Mouse (Mus musculus): ENCODE measurements at regions not wholly inside any gene's neighbourhood (a gene's known extent, or its start where the extent isn't known, plus 50 kb on each side); places are given as distances from the start of the nearest gene placed in this dataset.

DNA sequence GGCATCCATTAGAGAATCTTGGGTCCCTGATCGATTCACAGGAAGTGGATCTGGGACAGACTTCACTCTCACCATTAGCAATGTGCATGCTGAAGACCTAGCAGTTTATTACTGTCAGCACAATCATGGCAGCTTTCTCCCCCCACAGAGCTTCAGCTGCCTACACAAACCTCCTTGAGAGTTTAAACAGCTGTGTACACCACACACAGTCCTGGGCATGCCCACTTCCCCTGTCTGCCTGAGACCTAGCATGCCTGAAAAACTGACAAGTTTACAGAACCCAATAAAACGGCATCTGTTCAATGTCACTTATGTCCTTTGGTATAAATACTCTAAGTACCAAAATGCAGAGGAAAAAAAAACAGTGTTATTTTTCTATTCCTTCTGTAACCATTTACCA, 435.7 kb downstream of the Rpia start:
- TF ChIP-seq CTCF (IDR thresholded peaks at IDR 0.05; ENCODE audit: extremely low read depth, insufficient read depth, low read length) (no peak), POLR2A (IDR thresholded peaks at IDR 0.05; ENCODE audit: extremely low read depth, insufficient read depth, low read length) (no peak)

Measured in cortical plate, adult 2 months (tissue).